Mouse (Mus musculus) megakaryocyte progenitor cell, adult 5-6 weeks (primary cell): ENCODE results near the gene Ccnd3. TPM values are rescaled to one million over a fixed set of nuclear protein-coding genes. Genes with fewer than 3 reads are reported as not detected.
"Not testable (repeated sequence)": the region's sequence is repeated elsewhere in the genome, so short reads cannot be mapped to it uniquely, and the experiment has no call there.

ENCODE experiments used
- ATAC-seq: replicated peaks from 2 replicates; pipeline ENCODE4 v1.8.0; 2016; ENCODE audit warnings: mild to moderate bottlenecking, moderate TSS enrichment, inconsistent platforms; ENCODE audit not compliant: poor library complexity
- total RNA-seq, 2 experiments: library from RNA; stranded (forward) in 1 of 2; stranded (reverse) in 1 of 2; fragments of 157-497, 149-512 nt in 1 of 2; fragments of 200-1000 nt in 1 of 2; gene quantifications; 2 replicates each; pipeline versions ENCODE4 v1.2.3 to v1.2.4; 2015 to 2017

Ccnd3 gene
- total RNA-seq, 2 experiments from 2014 or later, result 51.4 to 95.3 TPM

- ATAC-seq, result no peak
These were observed 86.2 kb downstream of the Ccnd3 start for GRCm38 (mm10) chr17:47591073-47591472.

GRCm38 (mm10) chr17:47593215-47593853 lies 88.5 kb downstream of the Ccnd3 start:
- peak; percentile 61 for ATAC-seq

GRCm38 (mm10) chr17:47593854-47594182 lies 89.0 kb downstream of the Ccnd3 start:
- ATAC-seq, result no peak

GRCm38 (mm10) chr17:47594183-47594968 lies 89.5 kb downstream of the Ccnd3 start:
- ATAC-seq, result no peak

GRCm38 (mm10) chr17:47594969-47595247 lies 90.1 kb downstream of the Ccnd3 start:
- ATAC-seq, result no peak

- peak; percentile 53 for ATAC-seq
These were observed 90.7 kb downstream of the Ccnd3 start for GRCm38 (mm10) chr17:47595248-47596161.

GRCm38 (mm10) chr17:47596162-47596838 lies 91.4 kb downstream of the Ccnd3 start:
- ATAC-seq, result no peak

- ATAC-seq, result no peak
These were observed 92.0 kb downstream of the Ccnd3 start for GRCm38 (mm10) chr17:47596839-47597164.

GRCm38 (mm10) chr17:47597261-47597660 lies 92.4 kb downstream of the Ccnd3 start:
- ATAC-seq, result no peak

- peak; percentile 63 for ATAC-seq
These were observed 93.2 kb downstream of the Ccnd3 start for GRCm38 (mm10) chr17:47597838-47598579.

GRCm38 (mm10) chr17:47598580-47599304 lies 93.9 kb downstream of the Ccnd3 start:
- ATAC-seq, result not testable (repeated sequence)

- 0 out of 2 replicates have a peak, but pooled peaks have one; percentile 7 for ATAC-seq
These were observed 94.9 kb downstream of the Ccnd3 start for GRCm38 (mm10) chr17:47599511-47600297.

- no peak for ATAC-seq
These were observed 95.9 kb downstream of the Ccnd3 start for GRCm38 (mm10) chr17:47600601-47601388.

- ATAC-seq, result no peak
These were observed 96.5 kb downstream of the Ccnd3 start for GRCm38 (mm10) chr17:47601389-47601755.

GRCm38 (mm10) chr17:47602289-47602688 lies 97.4 kb downstream of the Ccnd3 start:
- no peak for ATAC-seq

GRCm38 (mm10) chr17:47606220-47606619 lies 101.4 kb downstream of the Ccnd3 start:
- no peak for ATAC-seq

GRCm38 (mm10) chr17:47609182-47609581 lies 104.3 kb downstream of the Ccnd3 start:
- no peak for ATAC-seq
